Mouse (Mus musculus) bone marrow macrophage, adult 2 months (primary cell): Measurements from ENCODE around the gene Dph5.

Experiments used
- CTCF ChIP-seq: IDR thresholded peaks from 2 replicates; pipeline ENCODE4 v1.5.1; 2012; ENCODE audit warnings: low read depth, mild to moderate bottlenecking, low read length, moderate library complexity
- POLR2A ChIP-seq: IDR thresholded peaks from 2 replicates; pipeline ENCODE4 v1.6.1; 2012; ENCODE audit warnings: mild to moderate bottlenecking, low read depth, low read length, borderline replicate concordance

GRCm38 (mm10) chr3:115888310-115889106, 871 bp downstream of the Dph5 start:
- TF ChIP-seq CTCF (no peak), POLR2A (no peak)
